Mouse (Mus musculus): Measurements from ENCODE around the gene Pomc.
"Not testable (repeated sequence)": the region's sequence is repeated elsewhere in the genome, so short reads cannot be mapped to it uniquely, and the experiment has no call there.

Pomc gene

DNA sequence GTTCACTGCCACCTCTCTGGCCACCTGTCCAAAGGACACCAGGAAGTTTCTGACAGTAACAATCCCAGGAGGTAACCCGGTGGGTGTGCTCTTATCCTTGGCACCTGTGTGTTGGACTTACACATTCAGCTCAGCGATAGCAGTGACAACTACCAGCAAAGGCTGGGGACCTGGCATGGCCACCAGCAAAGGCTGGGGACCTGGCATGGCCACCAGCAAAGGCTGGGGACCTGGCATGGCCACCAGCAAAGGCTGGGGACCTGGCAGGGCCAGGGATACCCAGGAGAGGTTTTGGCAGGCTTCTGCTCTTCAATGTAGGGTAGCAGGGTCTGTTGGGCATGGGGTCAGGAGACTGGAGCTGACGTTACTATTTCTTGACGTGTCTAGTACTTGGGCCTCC lies 12.4 kb downstream of the Pomc start:
- no peak for DNase-seq (ENCODE audit: low read depth, low spot score)

GRCm38 (mm10) chr12:3968380-3968779 lies 13.6 kb downstream of the Pomc start:
- no peak for DNase-seq (ENCODE audit: low read depth, low spot score)

DNA sequence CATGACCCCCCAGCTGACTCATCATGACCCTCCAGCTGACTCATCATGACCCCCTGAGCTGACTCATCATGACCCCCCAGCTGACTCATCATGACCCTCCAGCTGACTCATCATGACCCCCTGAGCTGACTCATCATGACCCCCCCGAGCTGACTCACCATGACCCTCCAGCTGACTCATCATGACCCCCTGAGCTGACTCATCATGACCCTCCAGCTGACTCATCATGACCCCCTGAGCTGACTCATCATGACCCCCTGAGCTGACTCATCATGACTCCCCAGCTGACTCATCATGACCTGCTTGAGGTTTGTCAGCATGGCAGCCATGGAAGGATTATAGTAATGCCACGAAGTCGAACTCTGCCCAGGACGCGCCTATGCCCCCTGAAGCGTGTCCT lies 18.4 kb downstream of the Pomc start:
- DNase-seq (ENCODE audit: low read depth, low spot score), result not testable (repeated sequence)

GRCm38 (mm10) chr12:3980991-3981349 lies 26.2 kb downstream of the Pomc start:
- DNase-seq (ENCODE audit: low read depth, low spot score), result no peak

GRCm38 (mm10) chr12:3981350-3982131 lies 26.8 kb downstream of the Pomc start:
- peak; percentile 88 for DNase-seq (ENCODE audit: low read depth, low spot score)

DNA sequence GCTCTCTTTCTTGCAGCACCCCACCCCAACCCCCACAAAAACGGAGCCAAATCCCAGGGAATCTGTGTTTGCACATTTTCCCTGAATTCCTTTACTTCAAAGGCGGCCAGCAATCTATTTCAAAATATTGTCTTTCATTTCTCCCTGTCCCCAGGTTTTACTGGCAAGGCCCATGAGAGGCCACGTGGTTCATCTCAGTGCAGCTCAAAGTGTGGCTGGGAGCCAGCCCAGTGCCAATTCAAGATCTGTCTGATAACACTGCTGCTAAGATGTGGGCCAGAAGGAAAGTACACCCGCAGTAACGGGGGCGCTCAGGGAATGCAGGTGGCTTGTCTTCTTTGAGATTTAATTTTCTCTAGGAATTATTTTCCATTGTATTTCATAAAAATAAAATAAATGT lies 27.5 kb downstream of the Pomc start:
- peak; percentile 44 for DNase-seq (ENCODE audit: low read depth, low spot score)

GRCm38 (mm10) chr12:3983736-3984135 lies 29.0 kb downstream of the Pomc start:
- DNase-seq (ENCODE audit: low read depth, low spot score), result peak; percentile 76

- DNase-seq (ENCODE audit: low read depth, low spot score), result no peak
Measured at GRCm38 (mm10) chr12:3984446-3984845, 29.7 kb downstream of the Pomc start.

GRCm38 (mm10) chr12:3989943-3990342 lies 35.2 kb downstream of the Pomc start:
- DNase-seq (ENCODE audit: low read depth, low spot score), result peak; percentile 37

- DNase-seq (ENCODE audit: low read depth, low spot score), result no peak
Measured at GRCm38 (mm10) chr12:3991047-3991446, 36.3 kb downstream of the Pomc start.

GRCm38 (mm10) chr12:3996749-3997148 lies 42.0 kb downstream of the Pomc start:
- DNase-seq (ENCODE audit: low read depth, low spot score), result no peak

- no peak for DNase-seq (ENCODE audit: low read depth, low spot score)
Measured at GRCm38 (mm10) chr12:4000406-4000805, 45.7 kb downstream of the Pomc start.

GRCm38 (mm10) chr12:4004648-4005047 lies 49.9 kb downstream of the Pomc start:
- DNase-seq (ENCODE audit: low read depth, low spot score), result no peak

DNA sequence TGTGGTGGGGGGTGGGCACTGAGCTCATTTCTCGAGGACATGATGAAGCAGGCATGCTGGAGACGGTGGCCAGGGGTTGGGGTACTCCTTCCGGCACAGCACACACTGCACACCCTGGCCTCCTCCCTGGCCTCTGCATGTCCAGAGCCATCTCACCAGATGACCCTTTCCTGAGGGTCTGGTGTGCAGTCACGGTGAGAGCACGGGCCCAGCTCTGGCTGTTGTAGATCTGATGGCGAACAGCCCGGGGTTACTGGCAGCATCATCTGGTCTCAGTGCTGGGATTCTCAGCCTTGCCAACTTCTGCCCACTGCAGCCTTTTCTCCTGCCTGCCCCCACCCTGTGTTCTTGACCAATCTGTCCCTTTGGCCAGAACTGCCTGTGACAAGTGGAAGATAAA lies 51.3 kb downstream of the Pomc start:
- no peak for DNase-seq (ENCODE audit: low read depth, low spot score)

- DNase-seq (ENCODE audit: low read depth, low spot score), result no peak
Measured at GRCm38 (mm10) chr12:4007181-4007580, 52.4 kb downstream of the Pomc start.

DNA sequence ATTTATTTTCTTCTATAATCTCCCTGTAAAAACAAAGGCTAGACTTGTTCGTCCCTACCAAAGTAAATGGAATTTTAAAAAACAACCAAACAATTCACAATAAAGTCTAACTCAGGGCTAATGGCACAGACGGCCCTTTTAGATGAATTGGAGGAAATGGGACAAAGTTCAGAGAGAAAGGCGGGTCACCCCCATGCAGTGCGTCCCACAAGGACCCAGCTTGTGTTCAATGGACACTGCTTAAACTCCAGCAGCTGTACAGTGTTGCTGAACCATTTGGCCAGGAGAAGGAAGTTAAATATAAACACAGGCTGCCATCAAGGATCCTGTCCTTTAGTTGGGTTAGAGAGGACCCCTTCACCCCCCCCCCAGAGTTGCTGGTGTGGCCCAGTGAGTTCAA lies 53.0 kb downstream of the Pomc start:
- DNase-seq (ENCODE audit: low read depth, low spot score), result no peak

DNA sequence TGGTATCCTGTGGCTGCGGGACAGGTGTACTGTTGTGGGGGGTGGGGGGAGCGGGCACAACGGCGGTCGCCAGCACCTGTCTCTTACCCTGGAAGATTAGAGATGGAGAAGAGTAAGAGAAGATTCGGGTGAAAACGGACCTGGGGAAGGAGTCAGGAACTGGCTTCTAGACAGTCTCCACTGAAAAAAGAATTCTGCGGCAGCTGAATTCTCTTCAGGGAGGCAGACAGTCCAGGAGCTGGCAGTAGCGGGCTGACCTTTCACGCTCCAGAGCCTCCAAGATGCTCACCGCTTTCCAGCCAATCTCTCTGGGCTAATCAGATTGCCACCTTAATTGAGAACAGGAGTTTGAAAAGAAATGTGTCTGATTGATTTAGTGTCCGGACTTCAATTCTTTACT lies 54.0 kb downstream of the Pomc start:
- DNase-seq (ENCODE audit: low read depth, low spot score), result no peak
